Mouse (Mus musculus) gastrocnemius, adult 8-10 months (tissue): ENCODE measurements at regions not wholly inside any gene's neighbourhood (a gene's known extent, or its start where the extent isn't known, plus 50 kb on each side); places are given as distances from the start of the nearest gene placed in this dataset.

Experiments used
- DNase-seq, 2 experiments: peaks; one replicate each; pipeline ENCODE4 v3.0.0; 2022; ENCODE audit warnings: low spot score in 2 of 2

- no peak for DNase-seq
These were observed 78.2 kb upstream of the Slc16a7 start for GRCm38 (mm10) chr10:125467503-125467902.

GRCm38 (mm10) chr10:125488350-125488749 is 99.1 kb upstream of the Slc16a7 start:
- DNase-seq = no peak

GRCm38 (mm10) chr10:125490395-125490794 is 101.1 kb upstream of the Slc16a7 start:
- DNase-seq = no peak

- no peak for DNase-seq
These were observed 105.2 kb upstream of the Slc16a7 start for GRCm38 (mm10) chr10:125494489-125494888.

GRCm38 (mm10) chr10:125498347-125498746 is 109.1 kb upstream of the Slc16a7 start:
- no peak for DNase-seq

- DNase-seq = no peak
These were observed 111.1 kb upstream of the Slc16a7 start for GRCm38 (mm10) chr10:125500338-125500737.

GRCm38 (mm10) chr10:125515026-125515425 is 125.8 kb upstream of the Slc16a7 start:
- no peak for DNase-seq

GRCm38 (mm10) chr10:125530876-125531275 is 141.6 kb upstream of the Slc16a7 start:
- DNase-seq = no peak

- DNase-seq = no peak
These were observed 149.1 kb upstream of the Slc16a7 start for GRCm38 (mm10) chr10:125538316-125538715.

- no peak for DNase-seq
These were observed 197.4 kb upstream of the Slc16a7 start for GRCm38 (mm10) chr10:125586489-125587147.

GRCm38 (mm10) chr10:125593006-125593405 is 203.7 kb upstream of the Slc16a7 start:
- DNase-seq = no peak

- DNase-seq = no peak
These were observed 218.7 kb upstream of the Slc16a7 start for GRCm38 (mm10) chr10:125607787-125608617.

GRCm38 (mm10) chr10:125610353-125610752 is 221.1 kb upstream of the Slc16a7 start:
- DNase-seq = no peak

- no peak for DNase-seq
These were observed 223.5 kb upstream of the Slc16a7 start for GRCm38 (mm10) chr10:125612773-125613172.

GRCm38 (mm10) chr10:125621376-125621775 is 232.1 kb upstream of the Slc16a7 start:
- DNase-seq = no peak

GRCm38 (mm10) chr10:125623836-125624235 is 234.6 kb upstream of the Slc16a7 start:
- DNase-seq = no peak

- DNase-seq = no peak
These were observed 278.6 kb upstream of the Slc16a7 start for GRCm38 (mm10) chr10:125667906-125668305.

GRCm38 (mm10) chr10:125673637-125674036 is 284.4 kb upstream of the Slc16a7 start:
- DNase-seq = no peak

GRCm38 (mm10) chr10:125679644-125680043 is 286.3 kb upstream of the Lrig3 start:
- DNase-seq = no peak

- no peak for DNase-seq
These were observed 280.8 kb upstream of the Lrig3 start for GRCm38 (mm10) chr10:125685130-125685529.

GRCm38 (mm10) chr10:125693505-125693904 is 272.5 kb upstream of the Lrig3 start:
- no peak for DNase-seq

GRCm38 (mm10) chr10:125696159-125696558 is 269.8 kb upstream of the Lrig3 start:
- no peak for DNase-seq
